Mouse (Mus musculus) lung, embryonic 15.5 days (tissue): ENCODE data around the gene Slc34a1. TPM values are rescaled to one million over a fixed set of nuclear protein-coding genes. Genes with fewer than 3 reads are reported as not detected.

Source experiments
- ATAC-seq: fragments of 200-750 bp; cut with Nextera tagmentation; 2 replicates; pipeline ENCODE4 v1.8.0; 2017; ENCODE audit warnings: moderate number of reproducible peaks, borderline replicate concordance; ENCODE audit not compliant: low FRiP score, low TSS enrichment; ENCODE audit errors: extremely low read depth
- H3K27ac ChIP-seq: fragments of 300-500 bp; sonication (generic); 2 replicates; pipeline ENCODE4 v1.5.1; 2015; ENCODE audit warnings: moderate library complexity, mild to moderate bottlenecking, inconsistent platforms
- H3K27me3 ChIP-seq: fragments of 300-500 bp; sonication (generic); 2 replicates; pipeline ENCODE4 v1.6.1; 2015; ENCODE audit warnings: inconsistent platforms
- H3K36me3 ChIP-seq: fragments of 300-500 bp; sonication (generic); 2 replicates; pipeline ENCODE4 v1.6.1; 2015; ENCODE audit warnings: inconsistent platforms
- H3K4me1 ChIP-seq: fragments of 300-500 bp; sonication (generic); 2 replicates; pipeline ENCODE4 v1.6.1; 2015; ENCODE audit warnings: inconsistent platforms
- H3K4me2 ChIP-seq: fragments of 300-500 bp; sonication (generic); 2 replicates; pipeline ENCODE4 v1.6.1; 2015; ENCODE audit warnings: inconsistent platforms, mild to moderate bottlenecking, moderate library complexity
- H3K4me3 ChIP-seq: fragments of 300-500 bp; sonication (generic); 2 replicates; pipeline ENCODE4 v1.5.1; 2015; ENCODE audit warnings: mild to moderate bottlenecking, inconsistent platforms
- H3K9ac ChIP-seq: fragments of 300-500 bp; sonication (generic); 2 replicates; pipeline ENCODE4 v1.6.1; 2015; ENCODE audit warnings: inconsistent platforms
- H3K9me3 ChIP-seq: fragments of 300-500 bp; sonication (generic); 2 replicates; pipeline ENCODE4 v1.6.1; 2016; ENCODE audit warnings: inconsistent platforms
- WGBS: fragments of 180-500 bp; shearing (Covaris S2); methylation state at CpG from one replicate; pipeline ENCODE4 v1.1.7; 2015; 5-methylcytosine and 5-hydroxymethylcytosine counted together
- polyA plus RNA-seq: library from polyadenylated mRNA; unstranded; fragments of >200 nt; fragmentation: Nextera tagmentation; extraction: Ambion mirVana; gene quantifications from 2 replicates; pipeline ENCODE4 v1.2.1, GENCODE M21; 2015

Gene Slc34a1
- polyA plus RNA-seq, 1 experiment from 2014 or later = 0.17 TPM

DNA sequence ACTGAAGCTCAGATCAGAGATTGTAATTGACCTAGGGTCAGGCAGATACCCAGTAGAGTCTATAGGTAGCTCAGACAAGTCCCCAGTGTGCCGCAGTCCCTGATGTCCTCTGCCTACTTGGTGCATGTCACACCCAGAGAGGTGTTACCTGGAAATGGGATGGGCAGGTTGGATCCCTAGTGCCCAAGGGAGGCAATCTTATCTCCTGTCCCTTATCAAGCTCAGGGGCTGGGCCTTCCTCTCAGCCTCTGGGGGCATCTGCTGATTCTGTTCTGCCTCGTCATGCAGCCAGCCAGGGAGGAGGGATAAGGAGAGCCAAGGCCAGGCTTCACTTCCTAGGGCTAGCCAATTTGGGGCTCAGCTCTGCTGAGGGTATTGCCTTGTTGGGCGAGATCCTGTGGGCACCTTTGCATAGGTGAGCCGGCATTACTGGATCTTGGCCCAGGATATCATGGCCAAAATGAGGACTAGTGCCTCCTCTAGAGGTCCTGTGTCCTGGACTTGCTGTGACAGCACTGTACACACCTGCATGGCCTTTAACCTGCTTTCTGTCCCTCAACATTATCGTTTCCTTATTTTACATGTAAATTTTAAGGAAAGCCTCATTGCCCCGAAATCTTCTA is 48.6 kb downstream of the Slc34a1 start:
- no peak for ATAC-seq
- peaks cover 23% of the 10 kb centered on the region for H3K4me1 ChIP-seq
- peaks cover 21% of the 10 kb centered on the region for H3K36me3 ChIP-seq
- 0 out of 2 replicates have a peak overlapping the region, but pooled peaks have one; percentile 97 for H3K9ac ChIP-seq
- H3K9me3 ChIP-seq = no peaks in the 10 kb centered on the region
- H3K4me2 ChIP-seq = peak overlapping the region; percentile 62
- H3K4me3 ChIP-seq = peak overlapping the region; percentile 90
- no peaks in the 10 kb centered on the region for H3K27me3 ChIP-seq
- WGBS = 72% methylated on average over 6 of the region's 6 CpGs
- no peak overlapping the region for H3K27ac ChIP-seq

- peak overlapping the region; percentile 62; the same call in 1 of the 2 replicates for H3K4me2 ChIP-seq
- H3K36me3 ChIP-seq = peaks cover 30% of the 10 kb centered on the region
- no peaks in the 10 kb centered on the region for H3K9me3 ChIP-seq
- no peak overlapping the region for H3K9ac ChIP-seq
- peaks cover 23% of the 10 kb centered on the region for H3K4me1 ChIP-seq
- no peak for ATAC-seq
- H3K27me3 ChIP-seq = no peaks in the 10 kb centered on the region
- no peak overlapping the region for H3K27ac ChIP-seq
- no peak overlapping the region for H3K4me3 ChIP-seq
- WGBS = 42% methylated on average over 3 of the region's 3 CpGs
These were observed 49.6 kb downstream of the Slc34a1 start for GRCm38 (mm10) chr13:55447543-55447943.

GRCm38 (mm10) chr13:55448131-55448530 is 50.1 kb downstream of the Slc34a1 start:
- Histone ChIP-seq H3K4me2 (no peak overlapping the region), H3K9me3 (no peaks in the 10 kb centered on the region), H3K36me3 (peaks cover 36% of the 10 kb centered on the region), H3K27ac (no peak overlapping the region), H3K4me1 (peaks cover 23% of the 10 kb centered on the region), H3K4me3 (no peak overlapping the region), H3K27me3 (no peaks in the 10 kb centered on the region), H3K9ac (no peak overlapping the region)
- 87% methylated on average over 5 of the region's 5 CpGs for WGBS
- ATAC-seq = no peak

DNA sequence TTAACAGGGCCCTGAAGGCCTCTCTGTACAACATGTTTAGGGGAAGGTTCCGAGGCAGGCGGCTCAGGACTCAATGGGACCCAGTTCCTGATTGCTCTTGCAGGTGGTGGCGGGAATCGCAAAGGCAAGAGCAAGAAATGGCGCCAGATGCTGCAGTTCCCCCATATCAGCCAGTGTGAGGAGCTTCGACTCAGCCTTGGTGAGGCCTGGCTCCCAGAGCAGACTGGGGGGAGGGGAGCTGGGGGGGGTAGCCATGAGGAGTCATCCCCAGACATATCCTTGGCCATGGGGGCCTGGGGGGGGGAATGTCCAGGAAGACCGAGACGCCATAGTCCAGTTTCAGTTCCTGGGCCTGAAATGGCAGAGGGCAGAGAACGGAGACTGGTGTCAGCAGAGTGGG is 51.2 kb downstream of the Slc34a1 start:
- Histone ChIP-seq H3K4me2 (no peak overlapping the region), H3K27ac (no peak overlapping the region), H3K9ac (no peak overlapping the region), H3K9me3 (no peaks in the 10 kb centered on the region), H3K4me1 (peaks cover 17% of the 10 kb centered on the region), H3K4me3 (no peak overlapping the region), H3K36me3 (peaks cover 46% of the 10 kb centered on the region), H3K27me3 (no peaks in the 10 kb centered on the region)
- WGBS = 92% methylated on average over 9 of the region's 9 CpGs
- ATAC-seq = no peak

DNA sequence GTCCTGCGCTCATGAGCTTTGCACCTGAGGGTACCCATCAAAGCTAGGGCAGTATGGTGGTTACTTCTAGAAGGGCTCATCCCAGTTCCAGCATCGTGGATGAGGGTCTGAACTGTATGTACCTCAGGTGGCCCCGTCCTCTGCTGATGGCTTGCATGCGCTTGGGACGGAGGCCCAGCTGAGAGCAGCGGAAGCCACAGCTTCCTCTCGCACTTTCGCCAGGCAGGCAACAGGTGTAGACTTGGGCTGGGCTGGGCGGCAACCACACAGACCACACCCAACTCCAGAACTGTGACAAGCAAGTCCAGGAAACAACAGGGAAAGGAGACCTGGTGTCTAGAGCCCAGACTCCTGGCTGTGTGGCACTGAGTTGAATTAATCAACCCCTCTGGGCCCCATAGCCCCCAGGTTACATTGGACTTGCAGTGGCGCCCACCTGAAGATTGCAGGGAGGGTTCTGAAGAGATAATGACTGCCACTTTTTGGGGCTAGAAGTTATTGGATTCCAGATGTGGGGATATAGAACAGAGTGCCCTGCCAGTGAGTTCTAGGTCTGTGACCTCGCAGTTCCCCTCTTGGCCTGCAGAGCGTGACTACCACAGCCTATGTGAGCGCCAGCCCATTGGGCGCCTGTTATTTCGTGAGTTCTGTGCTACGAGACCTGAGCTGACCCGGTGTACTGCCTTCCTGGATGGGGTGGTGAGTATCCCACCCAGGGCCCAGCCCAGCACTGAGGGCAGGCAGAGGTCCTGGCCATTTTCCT is 51.9 kb downstream of the Slc34a1 start:
- no peak overlapping the region for H3K4me3 ChIP-seq
- peaks cover 17% of the 10 kb centered on the region for H3K4me1 ChIP-seq
- 89% methylated on average over 17 of the region's 17 CpGs for WGBS
- H3K9ac ChIP-seq = no peak overlapping the region
- H3K36me3 ChIP-seq = peaks cover 51% of the 10 kb centered on the region
- H3K27ac ChIP-seq = no peak overlapping the region
- ATAC-seq = no peak
- H3K4me2 ChIP-seq = no peak overlapping the region
- H3K9me3 ChIP-seq = no peaks in the 10 kb centered on the region
- no peaks in the 10 kb centered on the region for H3K27me3 ChIP-seq

DNA sequence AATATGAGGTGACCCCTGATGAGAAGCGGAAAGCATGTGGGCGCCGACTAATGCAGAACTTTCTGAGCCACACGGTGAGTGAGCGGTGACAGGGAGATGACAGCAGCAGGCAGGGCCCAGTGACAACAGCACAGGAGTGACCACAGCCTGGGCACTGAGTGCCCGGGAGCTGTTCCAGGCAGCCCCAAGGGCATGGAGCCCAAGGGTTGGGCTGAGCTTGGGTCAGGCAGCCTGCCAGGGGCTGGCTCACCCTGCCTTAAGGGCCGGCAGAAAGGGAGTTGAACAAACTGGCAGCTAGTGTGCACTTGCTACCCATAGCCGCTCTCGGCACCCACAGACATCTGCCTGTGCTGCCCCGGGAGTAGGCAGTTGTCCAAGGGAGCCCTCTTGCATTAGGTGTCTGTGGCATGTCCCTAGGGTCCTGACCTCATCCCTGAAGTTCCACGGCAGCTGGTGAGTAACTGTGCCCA is 52.6 kb downstream of the Slc34a1 start:
- Histone ChIP-seq H3K27ac (no peak overlapping the region), H3K36me3 (peaks cover 58% of the 10 kb centered on the region), H3K4me2 (no peak overlapping the region), H3K27me3 (no peaks in the 10 kb centered on the region), H3K9me3 (no peaks in the 10 kb centered on the region), H3K9ac (no peak overlapping the region), H3K4me3 (no peak overlapping the region), H3K4me1 (peaks cover 17% of the 10 kb centered on the region)
- 77% methylated on average over 11 of the region's 11 CpGs for WGBS
- no peak for ATAC-seq

GRCm38 (mm10) chr13:55451296-55451695 is 53.3 kb downstream of the Slc34a1 start:
- ATAC-seq = no peak
- Histone ChIP-seq H3K36me3 (peaks cover 60% of the 10 kb centered on the region), H3K27me3 (no peaks in the 10 kb centered on the region), H3K4me3 (no peak overlapping the region), H3K27ac (no peak overlapping the region), H3K4me2 (no peak overlapping the region), H3K4me1 (peaks cover 12% of the 10 kb centered on the region), H3K9ac (no peak overlapping the region), H3K9me3 (no peaks in the 10 kb centered on the region)
- WGBS = 83% methylated on average over 10 of the region's 10 CpGs

DNA sequence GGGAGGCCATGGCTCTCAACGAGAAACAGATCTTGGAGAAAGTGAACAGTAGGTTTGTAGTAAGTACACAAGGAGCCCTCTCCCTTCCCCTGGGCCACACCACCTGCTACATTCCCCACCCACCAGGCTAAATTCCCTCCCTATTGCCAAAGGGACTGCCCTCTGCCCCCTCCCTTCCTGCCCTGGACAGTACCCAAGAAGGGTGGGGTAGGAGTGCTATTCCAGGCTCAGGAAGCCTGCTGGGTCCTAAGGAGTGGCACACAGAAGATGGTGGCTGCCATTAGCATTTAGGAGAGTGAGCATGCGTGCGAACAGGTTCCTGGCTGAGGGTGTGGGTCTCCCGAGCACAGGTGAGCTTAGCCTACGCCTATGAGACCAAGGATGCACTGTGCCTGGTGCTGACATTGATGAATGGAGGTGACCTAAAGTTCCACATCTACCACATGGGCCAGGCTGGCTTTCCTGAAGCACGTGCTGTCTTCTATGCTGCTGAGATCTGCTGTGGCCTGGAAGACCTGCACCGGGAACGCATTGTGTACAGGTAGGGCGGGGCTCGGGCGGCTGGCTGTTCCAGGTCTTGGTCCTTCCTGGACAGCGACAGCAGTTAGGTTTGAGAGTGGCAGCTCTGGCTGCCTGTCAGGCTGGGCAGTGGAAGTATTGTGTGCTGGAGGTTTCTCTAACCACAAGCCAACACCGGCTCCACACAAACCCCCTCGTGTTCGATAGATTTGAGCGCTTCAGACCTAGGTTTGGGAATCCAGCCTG is 54.0 kb downstream of the Slc34a1 start:
- Histone ChIP-seq H3K4me1 (peaks cover 5% of the 10 kb centered on the region), H3K27me3 (no peaks in the 10 kb centered on the region), H3K27ac (no peak overlapping the region), H3K9me3 (no peaks in the 10 kb centered on the region), H3K9ac (no peak overlapping the region), H3K4me2 (no peak overlapping the region), H3K4me3 (no peak overlapping the region), H3K36me3 (peaks cover 60% of the 10 kb centered on the region)
- WGBS = 87% methylated on average over 16 of the region's 16 CpGs
- no peak for ATAC-seq

DNA sequence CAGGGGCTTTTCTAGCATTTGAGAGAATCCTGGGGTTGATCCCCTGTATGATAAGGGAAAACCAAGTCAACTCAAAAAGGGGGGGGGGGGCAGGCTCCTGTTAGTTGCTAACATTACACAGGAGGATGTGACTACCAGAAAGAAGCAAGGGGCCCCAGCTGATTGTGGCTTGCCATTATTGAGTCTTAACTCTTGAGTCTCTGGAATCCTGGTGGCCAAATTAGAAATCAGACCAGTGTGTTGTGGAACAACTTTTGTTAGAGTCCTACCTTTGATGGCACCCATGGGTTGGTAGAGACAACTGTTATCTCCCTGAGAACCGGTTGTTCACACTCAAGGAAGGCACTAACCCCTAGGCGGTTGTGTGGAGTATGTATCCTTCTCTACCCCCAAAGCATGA is 65.0 kb downstream of the Slc34a1 start:
- no peak for ATAC-seq
- no peak overlapping the region for H3K4me3 ChIP-seq
- H3K4me1 ChIP-seq = peaks cover 19% of the 10 kb centered on the region
- no peak overlapping the region for H3K4me2 ChIP-seq
- no peak overlapping the region for H3K9ac ChIP-seq
- H3K9me3 ChIP-seq = no peaks in the 10 kb centered on the region
- 53% methylated on average over 2 of the region's 2 CpGs for WGBS
- H3K27me3 ChIP-seq = peaks cover 8% of the 10 kb centered on the region; the same call in 1 of the 2 replicates
- no peak overlapping the region for H3K27ac ChIP-seq
- H3K36me3 ChIP-seq = peaks cover 23% of the 10 kb centered on the region

DNA sequence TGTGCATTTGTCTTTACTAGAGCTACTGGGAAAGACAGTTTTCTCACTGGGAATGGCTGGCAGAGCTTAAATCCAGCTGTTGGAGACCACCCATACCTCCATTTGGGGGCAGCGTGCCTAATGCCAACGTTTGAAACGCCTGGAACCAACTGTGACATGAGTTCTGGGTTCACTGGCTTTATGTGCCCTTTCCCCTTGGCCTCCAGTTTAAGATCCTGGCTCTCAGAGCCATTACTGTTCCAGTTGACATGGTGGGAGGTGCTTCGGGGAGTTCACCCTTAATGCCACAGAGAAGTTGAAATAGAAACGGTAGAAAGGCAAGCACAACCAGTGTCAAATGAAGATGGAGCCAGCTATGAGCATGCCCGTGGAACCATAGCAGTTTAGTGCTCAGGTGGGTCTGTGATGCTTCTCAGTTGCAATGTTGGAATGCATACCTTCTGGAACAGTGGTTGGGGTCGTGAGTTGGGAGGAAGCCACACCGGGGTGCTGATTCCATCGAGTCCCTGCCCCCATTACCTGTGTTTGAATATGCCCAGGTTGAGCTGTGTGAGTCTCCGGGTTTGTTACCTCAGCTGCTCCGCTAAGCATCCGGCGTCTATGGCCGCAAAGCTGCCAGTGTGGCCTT is 65.5 kb downstream of the Slc34a1 start:
- no peak for ATAC-seq
- H3K9ac ChIP-seq = peak overlapping the region; percentile 58
- H3K27me3 ChIP-seq = peaks cover 8% of the 10 kb centered on the region; the same call in 1 of the 2 replicates
- peaks cover 19% of the 10 kb centered on the region for H3K4me1 ChIP-seq
- 9% methylated on average over 14 of the region's 14 CpGs for WGBS
- H3K36me3 ChIP-seq = peaks cover 19% of the 10 kb centered on the region
- peak overlapping the region; percentile 58 for H3K4me3 ChIP-seq
- peak overlapping the region; percentile 94 for H3K4me2 ChIP-seq
- H3K27ac ChIP-seq = no peak overlapping the region
- no peaks in the 10 kb centered on the region for H3K9me3 ChIP-seq

DNA sequence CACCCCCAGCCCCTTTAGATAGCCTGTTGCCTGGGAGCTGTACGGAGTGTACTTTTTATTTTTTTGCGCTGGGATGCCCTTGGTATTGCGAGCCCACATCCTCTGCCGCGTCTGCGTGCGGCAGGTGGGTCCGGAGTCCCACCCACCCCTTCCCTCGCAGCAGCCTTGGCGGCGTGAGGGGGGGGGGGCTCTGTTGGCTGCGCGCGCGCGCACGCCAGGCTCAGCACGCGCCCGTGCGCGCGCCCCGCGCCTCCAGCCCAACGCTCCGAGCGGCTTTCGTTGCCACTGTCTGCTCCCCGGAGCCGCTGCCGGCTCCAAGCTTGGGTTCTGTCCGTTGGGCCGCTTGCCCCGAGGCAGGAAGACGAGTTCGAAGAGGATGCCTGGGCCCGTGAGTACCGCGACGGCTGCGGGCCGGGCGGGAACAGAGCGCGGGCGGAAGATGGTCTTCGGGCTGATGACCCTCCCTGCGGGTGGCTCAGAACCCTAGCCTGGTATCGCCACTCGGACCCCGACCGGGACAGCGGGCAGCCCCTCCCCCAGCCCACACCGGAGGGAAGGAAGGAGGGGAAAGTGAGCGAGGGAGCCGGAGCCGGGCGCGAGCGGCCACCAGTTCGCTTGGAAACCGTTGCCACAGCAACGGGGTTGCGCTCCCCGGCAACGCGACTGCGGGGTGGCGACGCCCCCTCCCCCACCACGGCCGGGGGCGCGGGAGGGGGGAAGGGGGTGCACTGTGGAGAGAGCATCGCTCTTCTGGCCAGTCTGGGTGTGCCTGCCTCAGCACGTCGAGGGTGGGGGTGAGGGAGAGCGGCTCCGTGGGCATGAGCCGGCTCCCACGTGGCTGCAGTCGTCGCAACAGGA is 66.3 kb downstream of the Slc34a1 start, which contains the start of gene Prr7:
Prr7 (plus strand) TSS at position 241 of the 858 bp plus-strand sequence.
- Histone ChIP-seq H3K4me1 (peaks cover 19% of the 10 kb centered on the region), H3K27me3 (peaks cover 8% of the 10 kb centered on the region; the same call in 1 of the 2 replicates), H3K9ac (peak within 1 kb of the TSS; percentile 58), H3K4me2 (peak within 1 kb of the TSS; percentile 94), H3K27ac (no peak within 1 kb of the TSS), H3K9me3 (no peaks in the 10 kb centered on the region), H3K36me3 (peaks cover 11% of the 10 kb centered on the region), H3K4me3 (peak within 1 kb of the TSS; percentile 58)
- 0% methylated on average over 49 of the region's 84 CpGs for WGBS
- peak; percentile 29 for ATAC-seq
